Mouse (Mus musculus) urinary bladder, postnatal 4 days (tissue): ENCODE data around the gene Clec16a.

ENCODE experiments used
- DNase-seq, 2 experiments: peaks; one replicate each; pipeline ENCODE4 v3.0.0; 2021 to 2022; ENCODE audit warnings: low spot score in 2 of 2

Gene Clec16a

DNA sequence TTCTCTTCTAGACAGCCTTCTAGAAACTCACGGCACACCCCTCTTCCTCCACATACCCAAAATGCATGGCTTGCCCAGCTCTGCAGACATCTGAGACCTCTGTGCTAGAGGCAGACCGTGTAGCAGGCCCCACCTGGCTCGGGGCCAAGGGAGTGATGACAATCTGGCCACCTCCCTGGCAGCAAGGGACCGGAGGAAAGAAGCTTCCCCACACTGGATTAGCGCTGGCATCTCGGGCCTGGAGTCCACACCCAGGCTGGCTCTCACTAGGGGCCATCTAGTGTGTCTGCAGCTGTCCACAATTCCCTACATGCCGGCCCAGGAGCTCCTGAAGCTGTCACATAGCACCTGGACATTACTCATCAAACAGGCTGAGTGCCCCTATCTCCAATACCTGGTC, 10.6 kb upstream of the Clec16a start:
- DNase-seq, result peak in 1 of 2 experiments; percentile 31

DNA sequence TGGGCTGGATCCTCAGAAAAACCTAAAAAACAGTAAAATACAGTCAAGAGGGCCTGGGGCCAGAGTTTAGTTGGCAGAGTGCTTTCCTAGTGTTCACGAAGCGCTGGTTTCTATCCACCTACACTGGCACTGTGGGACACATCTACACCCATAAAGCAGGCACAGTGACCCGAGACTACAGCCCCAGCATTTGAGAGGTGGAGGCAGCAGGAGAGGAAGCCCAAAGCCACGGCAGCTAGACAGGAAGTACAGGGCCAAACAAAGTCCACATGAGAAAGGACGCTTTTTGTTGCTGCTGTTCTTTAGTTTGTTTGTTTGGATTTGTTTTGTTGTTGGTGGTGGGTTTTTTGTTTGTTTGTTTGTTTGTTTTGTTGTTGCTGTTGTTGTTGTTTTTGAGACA, 8.8 kb upstream of the Clec16a start:
- DNase-seq, result no peak

DNA sequence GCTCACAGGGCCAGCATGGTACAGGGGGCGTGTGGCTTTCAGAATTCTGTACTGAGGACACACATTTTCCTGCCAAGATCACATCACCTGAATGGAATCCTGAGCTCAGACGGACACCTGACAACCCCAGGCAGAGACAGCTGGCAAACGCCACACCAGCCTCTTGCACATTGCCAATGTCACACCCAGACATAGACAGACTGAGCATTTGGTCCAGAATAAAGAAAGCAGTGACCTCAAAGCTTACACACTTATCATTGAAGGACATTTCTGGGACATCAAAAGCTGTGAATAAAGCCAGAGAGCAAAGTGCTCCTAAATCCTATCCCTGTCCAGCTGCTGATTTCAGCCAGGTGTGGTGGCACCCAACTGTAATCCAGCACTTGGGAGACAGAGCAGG, 8.2 kb upstream of the Clec16a start:
- DNase-seq, result no peak

DNA sequence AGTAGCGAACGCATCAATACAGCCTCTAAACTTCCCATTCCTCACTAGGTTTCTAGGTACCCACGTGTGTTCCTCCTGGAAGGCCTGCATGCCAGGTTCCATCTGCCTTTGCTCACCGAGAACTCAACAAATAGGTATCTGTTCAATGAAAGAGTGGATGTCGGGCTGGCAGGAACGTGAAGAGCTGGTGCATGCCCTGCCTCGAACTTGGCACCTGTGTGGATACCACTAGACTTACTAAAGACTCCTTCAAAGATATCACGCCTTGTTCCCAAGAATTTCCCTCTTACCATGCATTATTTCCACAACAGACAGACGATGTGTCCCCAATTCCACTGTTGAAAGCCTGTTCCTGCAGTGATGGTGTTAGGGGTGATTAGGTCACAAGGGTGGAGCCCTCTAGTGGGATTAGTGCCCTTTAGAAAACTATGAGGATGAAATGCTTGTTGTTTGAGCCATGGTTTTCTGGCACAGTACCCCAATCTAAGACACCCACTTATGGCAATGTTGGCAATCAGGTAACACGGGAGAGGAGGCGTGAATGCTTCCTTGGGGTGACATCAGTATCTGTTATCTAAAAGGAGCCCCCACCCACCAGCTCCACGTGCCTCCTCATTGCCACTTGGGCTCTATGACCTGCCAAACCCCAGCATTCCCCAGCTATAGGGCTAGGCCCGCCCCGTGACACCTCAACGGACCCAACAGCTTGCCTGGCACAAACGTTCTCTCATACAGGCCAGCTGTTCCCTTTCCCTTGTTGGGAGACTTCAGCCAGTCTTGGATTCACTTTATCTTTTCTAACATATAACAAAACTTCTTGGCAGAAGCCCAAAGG, 4.2 kb upstream of the Clec16a start:
- DNase-seq, result no peak

DNA sequence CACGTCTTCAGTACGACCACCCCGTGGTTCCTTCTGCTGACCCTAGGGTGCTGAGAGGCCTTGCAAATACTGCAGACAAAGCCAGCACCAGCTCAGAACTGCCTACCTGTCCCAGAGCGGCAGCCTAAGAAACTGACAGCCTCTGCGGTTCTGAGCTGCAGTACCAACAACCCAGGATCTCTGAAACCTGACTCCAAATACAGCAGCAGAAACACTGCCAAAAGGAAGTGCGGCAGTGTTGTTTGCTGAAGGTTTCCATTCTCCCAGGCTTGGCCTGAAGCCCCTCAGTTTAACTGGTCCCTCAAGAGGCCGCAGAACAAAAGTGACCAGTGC, 3.6 kb upstream of the Clec16a start:
- no peak for DNase-seq

DNA sequence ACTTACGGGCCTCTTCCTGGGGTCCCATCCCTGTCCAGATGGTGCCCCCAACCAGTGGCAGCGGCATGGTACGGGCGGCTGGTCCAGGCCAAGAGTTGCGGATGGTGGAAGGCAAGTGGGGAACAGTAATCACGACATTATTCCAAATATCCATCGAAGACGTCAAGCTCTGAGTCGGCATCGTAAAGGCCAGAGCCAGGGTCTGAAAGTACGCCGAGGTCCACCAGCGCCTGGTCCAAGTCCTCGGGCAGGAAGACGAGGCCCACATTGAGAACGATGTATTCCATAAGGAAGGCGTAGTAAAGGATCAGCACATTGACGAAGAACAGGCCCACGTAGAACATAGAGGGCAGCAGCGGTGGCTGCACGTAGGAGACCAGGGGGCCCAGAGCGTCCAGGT, 2.9 kb upstream of the Clec16a start:
- no peak for DNase-seq

DNA sequence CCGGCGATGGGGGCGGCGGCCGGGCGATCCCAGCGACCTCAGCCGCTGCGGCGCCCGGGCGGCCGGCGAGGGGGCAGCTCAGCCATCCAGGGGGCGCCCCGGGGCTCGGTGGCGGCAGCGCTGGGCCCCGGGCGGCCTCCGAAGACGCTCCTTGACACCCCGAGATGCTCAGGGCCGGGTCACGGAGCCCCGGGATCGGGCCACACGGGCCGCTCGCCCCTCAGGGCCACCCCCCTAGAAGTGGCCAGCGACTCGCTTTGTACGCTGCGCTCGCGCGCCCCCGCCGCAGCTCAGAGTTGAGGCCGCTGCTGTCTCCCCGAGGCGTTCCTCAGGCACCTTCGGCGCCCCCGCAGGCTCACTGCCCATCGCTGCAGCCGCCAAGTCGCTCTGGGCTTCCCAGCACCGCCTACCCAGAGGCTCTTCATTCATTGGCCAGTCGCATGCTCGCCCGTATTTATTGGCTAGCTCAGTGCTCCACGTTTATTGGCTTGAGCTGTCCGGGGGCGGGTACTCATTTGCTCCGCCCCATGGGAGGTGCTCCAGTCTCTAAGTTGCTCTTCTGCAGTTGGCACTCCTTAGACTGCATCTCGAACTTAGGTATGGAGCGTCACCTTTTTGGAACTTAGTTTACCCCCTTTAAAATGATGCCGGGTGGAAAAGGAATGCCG, 2.3 kb upstream of the Clec16a start, which contains the start of gene Dexi:
Dexi (minus strand) TSS at position 357 of the 668 bp plus-strand sequence.
- DNase-seq, result peak; percentile 91 to 94

DNA sequence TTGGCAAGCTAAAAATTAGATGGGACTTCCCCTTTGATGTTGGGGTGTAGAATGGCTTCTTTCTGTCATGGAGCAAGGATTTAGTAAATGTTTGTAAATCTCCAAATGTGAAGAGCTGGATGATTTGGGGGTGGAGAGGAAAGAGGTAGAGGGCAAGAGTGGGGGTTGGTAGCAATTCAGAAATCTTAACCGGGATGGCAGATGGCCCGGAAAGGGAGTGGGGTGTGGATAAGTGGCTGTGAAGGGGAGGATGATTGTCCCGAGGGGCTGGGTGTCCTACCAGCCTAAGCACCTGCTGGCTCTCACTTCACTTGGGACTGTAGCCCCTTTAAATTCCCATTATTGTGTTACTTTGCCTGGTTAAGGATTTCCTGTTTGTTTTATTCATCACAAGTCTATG, 1.7 kb downstream of the Clec16a start:
- DNase-seq, result no peak

DNA sequence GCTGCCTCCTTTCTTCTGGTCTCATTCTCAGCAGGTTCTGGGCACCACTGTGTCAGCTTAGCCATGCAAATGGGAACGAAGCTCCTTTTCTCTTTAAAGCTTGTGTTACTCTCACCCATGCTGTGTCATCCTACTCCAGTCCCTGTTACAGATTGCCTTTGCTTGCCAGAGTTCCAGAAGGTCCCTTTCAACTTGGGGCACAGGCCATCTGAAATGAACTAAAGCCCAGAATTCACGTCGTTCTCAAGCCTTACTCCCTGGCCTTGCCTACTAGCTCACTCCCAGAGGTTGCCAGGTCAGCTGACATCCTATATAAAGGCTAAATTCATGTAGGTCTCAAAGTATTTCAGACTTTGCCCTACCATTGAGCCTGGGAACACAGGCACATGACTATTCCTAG, 3.8 kb downstream of the Clec16a start:
- DNase-seq, result no peak

DNA sequence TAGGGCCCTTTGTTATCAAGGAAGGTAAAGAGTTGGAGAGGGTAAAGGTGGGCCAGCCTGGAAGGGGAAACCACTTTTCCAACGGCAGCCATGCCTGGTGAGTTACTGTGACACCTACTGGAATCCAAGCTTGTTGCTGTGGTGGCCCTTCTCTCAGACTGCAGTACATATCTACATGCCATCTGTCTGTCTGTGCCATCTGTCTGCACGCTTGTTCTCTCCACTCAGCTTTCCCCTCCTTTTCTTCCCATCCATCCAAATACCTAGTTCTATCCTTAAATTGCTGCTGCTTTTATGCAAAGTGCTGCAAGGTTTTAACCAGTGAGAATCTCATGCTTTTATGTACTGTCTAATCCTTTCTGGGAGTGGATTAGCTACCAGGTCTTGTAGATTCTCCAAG, 4.5 kb downstream of the Clec16a start:
- no peak for DNase-seq

DNA sequence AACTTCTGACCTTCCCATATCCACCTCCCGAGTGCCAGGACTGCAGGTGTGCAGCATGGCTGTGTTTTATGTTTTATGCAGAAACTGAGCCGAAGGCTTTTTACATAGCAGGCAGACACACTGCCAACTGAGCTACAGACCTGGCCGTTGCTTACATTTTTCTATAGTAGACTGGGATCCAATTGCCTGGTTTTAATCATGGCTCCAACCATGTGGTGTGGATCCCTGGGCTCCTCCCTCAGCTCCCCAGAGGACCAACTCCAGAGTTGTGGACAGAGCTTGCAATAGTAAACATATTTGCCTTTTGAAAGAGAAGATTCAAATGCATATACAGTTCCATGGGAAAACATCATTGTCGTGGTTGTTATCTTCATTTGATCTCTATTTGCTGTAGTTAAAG, 6.5 kb downstream of the Clec16a start:
- DNase-seq, result no peak

DNA sequence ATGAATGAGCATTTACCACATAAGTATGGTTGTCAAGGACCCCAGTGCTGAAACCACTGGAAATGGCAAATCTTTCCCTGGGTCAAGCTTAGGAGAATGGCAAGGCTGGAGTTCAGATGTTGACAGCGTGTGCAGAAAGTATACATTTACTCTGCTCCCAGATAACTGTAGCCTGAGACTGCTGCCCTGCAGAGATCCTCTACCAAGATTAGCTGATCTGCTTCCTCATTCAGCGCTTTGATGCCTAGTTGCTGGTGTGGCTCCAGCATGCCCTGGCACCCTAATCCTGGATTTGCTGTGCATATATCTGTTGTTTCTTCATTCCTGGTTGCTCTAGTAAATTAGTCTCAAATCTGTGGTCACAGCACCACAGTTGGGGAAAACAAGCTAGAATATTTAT, 8.7 kb downstream of the Clec16a start:
- DNase-seq, result no peak

DNA sequence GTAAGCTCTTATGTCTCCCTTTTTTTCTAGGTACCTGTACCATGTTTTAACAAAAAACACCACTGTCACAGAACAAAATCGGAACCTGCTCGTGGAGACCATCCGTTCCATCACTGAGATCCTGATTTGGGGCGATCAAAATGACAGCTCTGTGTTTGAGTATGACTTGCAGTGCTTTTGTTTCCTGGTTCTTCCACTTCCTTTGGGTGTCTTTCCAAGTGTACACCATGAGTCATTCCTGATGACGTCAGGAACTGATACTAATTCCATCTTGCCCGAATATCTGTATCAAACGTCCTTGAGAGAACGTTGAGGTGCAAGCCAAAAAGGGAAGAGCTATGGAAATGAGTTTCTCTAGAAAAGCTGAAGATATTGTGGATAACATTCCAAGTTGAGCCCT, 14.9 kb downstream of the Clec16a start:
- DNase-seq, result no peak

DNA sequence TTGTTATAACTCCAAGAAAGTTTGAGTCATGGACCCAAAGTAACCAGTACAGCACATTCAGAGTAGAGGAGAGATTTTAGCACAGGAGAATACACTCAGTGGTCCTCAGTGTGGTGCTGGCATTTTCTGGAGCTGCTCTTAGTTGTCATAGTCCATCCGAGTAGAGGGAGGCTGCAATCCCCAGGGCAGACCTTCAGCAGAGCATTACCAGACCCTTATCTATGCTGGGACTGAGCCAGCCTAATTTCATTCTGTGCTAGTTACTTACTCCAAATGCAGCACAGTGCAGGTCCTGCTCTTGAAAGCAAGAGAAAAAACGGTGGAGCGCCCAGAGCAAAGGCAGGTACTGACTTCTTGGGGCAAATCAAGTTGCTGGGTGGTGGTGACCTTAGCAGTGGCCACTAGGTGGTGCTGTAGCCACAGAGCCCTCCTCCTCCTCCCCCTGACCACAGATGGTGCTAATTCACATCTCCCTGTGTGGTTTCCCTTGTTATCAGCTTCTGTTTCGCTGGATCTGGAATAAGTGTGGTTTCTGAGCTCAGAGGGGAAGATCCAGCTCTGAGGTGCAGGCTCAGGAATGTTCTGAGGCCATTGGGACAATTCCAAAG, 20.2 kb downstream of the Clec16a start:
- DNase-seq, result peak; percentile 44 to 74

DNA sequence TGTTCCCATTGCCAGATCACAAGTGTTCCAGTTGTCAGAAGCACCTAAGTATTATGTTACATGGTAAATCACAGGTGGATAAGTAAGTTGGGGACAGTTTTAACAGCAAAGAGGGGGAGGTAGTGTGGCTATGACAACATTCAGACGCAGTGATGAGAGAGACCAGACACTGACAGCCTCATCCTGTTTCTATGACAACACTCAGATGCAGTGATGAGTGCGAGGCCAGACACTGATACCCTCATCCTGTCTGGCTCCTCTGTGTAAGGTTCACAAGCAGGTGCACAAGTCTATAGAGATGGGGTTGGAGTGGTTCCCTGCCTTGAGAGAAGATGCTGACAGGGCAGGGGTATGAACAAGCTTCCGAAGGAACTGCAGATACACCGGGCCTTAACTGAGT, 22.0 kb downstream of the Clec16a start:
- no peak for DNase-seq

DNA sequence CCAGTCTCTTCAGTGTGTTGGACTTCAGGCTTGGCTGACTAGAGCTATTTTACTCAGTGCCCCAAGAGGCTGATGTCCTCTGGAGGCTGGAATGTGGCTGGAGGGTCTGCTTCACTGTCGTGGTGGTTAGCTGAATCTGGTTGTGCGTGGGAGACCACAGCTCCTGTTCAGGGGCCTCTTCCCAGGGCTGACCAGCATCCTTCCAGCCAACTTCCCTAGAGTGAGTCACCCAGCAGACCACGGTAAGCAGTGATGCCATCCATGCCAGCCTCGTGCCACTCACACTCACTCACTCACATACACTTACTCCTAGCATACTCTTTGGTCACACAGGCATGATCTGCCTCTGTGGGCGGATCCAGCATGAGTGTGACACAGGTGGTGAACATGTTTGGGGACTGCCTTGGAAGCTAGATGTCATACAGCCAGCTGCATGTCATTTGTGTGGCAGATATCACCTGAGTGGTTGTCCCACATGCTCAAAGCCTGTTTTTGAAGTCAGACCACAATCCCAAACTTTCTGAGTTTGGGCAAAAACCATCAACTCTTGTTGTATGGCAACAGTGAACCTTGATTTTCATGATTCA, 24.8 kb downstream of the Clec16a start:
- DNase-seq, result no peak

DNA sequence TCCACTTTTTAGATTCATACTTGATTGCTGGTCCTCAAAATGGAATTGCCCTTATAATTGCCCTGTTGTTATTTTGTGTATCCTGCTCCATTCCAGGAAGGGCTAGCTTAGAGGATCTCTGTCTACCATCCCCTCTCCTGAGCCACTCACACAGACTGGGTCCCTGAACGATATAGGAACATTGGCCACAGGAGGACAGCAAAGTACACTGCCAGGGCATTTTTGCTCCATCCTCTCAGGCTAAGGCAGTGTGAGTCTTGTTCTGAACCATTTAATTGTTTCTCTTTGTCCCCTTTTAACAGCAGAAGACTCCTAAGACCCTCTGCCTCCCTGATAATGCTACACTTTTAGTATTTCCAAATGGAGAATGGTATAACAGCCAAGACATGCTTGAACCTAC, 25.6 kb downstream of the Clec16a start:
- peak; percentile 34 to 64 for DNase-seq

DNA sequence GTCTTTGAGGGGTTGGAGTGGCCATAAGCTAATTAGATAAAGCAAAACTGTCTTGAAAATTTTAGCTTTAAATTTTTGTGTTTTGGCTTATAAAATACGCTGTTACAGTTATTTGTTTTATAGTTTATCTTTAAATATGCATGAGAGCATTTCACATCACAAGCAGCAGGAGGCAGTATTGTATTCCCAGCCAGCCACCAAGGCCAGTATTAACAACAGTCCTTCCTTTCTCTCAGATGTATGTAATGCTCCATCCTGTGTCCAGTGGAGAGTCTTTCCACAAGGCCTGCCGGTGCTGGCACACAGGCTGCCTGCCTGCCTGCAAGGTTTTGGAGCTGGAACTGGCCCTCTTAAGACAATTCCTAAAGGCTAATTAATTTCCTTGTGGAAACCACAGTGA, 26.7 kb downstream of the Clec16a start:
- no peak for DNase-seq

DNA sequence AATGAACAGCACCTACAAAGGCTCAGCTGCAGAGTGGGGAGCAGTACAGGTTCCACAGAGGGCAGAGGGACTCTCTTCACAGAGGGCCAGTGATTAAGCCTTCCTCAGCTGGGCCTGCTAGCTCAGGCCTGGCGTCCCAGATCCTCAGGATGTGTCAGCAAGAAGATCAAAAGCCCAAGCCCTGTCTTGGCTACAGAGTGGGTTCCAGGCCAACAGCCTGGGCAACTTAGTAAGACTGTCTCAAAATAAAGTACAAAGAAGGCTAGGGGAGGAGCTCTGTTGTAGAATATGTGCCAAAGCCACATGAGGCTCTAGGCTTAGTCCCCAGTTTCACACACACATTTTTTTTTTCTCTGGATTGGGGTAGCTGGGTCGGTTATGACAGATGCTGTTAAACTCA, 29.8 kb downstream of the Clec16a start:
- no peak for DNase-seq

DNA sequence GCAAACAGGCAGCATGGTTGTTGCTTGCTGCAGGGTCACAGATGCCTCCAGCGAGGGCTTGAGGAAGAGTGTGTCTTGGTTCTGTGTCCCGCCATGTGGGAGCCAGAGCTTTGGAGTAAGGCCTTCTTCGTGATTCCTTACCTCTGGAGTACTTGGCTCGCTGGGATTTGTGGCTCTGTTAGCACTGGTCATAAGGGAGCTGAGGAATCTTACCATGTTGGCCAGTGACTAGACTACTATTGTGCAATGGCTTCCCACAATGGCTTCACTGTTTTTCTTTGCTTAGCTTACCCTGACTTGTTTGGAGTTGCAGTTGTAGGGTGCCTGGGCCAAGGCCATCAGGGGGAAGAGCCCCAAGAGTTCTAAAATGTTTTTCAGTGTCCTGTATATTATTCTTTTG, 30.8 kb downstream of the Clec16a start:
- no peak for DNase-seq

DNA sequence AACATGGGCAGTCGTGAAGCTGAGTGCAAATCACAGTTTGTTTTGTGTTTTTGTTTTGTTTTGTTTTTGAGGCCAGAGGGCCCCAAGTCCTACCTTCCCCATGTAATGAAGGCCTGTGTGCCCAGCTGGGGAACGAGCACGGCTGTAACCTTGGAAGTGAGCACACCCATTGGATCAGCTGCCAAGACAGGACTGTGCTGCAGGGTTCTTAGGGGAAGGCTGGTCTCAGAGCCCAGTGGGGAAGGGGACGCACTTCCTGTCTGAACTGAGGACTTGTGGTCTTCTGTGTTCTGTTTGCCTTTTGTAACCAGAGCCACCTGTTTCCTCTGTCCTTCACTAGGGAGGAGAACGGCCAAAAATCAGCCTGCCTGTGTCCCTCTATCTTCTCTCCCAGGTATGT, 32.4 kb downstream of the Clec16a start:
- DNase-seq, result no peak

DNA sequence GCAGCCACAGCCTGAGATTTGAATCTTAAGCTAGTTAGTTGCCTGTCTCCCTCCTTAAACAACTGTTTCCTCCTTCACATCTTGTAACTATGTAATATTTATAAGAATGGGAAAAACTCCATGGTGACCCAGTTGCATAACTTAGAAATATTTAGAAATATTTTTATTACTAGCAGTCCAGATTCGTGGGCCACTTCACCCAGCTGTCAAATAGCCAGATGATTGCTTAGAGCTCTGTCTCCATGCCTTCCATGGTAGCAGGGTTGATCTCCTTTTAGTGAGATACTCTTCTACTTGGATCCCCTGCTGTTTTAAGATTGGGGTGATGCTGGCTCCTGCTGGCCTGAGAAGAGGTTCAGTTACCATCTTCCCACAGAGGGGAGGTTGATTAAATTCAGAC, 33.2 kb downstream of the Clec16a start:
- no peak for DNase-seq
